Mouse (Mus musculus): ENCODE measurements at regions not wholly inside any gene's neighbourhood (a gene's known extent, or its start where the extent isn't known, plus 50 kb on each side); places are given as distances from the start of the nearest gene placed in this dataset.

- no peak for DNase-seq
Measured at GRCm38 (mm10) chr3:52537362-52537911, 269.3 kb downstream of the Foxo1 start.

DNA sequence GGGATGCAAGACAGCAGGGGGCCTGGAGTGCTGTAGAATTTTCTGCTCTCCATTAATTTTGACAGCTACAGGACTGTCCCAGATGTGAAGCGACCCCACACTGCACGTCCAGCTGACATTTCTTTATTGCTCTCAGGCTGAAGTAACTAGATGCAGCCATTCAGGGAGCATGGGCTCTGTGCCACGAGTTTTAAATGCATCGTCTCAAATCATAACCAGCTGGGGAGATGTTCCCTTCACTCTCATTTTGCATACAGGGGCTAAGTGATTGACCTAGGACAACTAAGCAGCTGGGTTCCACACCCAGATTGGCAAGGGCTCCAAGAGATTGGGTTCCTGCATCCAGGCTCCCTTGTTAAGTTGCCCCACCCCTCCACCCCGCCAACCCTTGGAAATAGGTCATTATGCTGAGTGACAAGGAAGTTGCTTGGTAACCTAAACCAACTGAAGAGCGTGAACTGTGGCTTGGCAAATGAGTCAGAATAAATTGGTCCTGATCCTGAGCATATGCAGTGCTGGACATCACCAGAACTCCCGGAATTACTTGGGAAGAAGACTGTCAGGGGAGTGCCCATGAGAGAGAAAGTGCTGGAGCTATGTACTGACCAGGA lies 267.4 kb downstream of the Foxo1 start:
- no peak for DNase-seq

DNA sequence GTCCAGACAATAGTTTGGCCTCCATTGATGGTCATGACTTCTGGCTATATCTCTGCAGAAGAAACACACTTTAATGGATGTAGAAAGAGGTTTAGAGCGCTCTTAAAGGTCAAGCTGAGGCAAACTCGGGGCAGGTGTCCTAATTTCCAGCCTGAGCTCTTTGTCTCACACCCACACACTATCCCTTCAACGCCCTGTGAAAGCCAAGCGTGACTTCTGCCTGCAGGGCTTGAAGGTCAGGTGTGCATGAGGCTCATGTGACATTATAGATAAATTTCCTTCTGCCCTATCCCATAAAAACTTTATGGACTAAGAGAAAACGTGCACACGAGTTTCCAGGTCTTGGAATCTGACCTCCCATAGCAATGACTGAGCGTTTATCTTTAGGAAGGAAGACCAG lies 266.0 kb downstream of the Foxo1 start:
- DNase-seq = no peak

DNA sequence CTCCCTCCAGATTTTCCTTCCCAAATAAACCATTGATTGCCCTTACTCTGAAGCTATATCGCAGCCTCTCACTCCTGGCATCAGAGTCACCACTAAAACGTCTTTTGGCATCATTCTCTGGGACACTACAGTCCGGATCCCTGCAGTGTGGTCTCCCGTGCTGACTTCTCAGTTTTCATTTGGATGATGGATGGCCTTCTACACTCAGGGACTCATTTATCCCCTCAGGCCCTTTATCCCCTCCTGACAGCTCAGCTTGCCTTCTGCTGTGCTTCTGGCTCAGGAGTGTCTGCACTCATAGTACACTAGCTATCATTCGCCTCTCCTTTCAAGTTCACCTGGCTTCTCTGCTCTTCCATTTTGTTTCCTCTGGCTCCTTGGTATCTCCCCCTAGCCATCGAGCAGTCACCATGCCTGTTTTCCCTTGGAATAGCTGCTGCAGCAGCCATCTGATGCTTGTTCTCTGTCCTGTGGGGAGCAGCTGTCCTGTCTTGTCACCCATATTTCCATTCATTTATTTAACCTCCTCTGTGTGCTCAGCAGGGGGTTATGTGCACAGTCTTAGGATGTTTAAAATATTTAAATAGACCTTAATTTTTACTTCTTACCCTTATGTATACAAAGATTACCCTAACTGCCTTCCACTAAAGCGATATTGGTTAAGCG lies 263.7 kb downstream of the Foxo1 start:
- no peak for DNase-seq

- DNase-seq = no peak
Measured at GRCm38 (mm10) chr3:52530406-52530970, 262.4 kb downstream of the Foxo1 start.

GRCm38 (mm10) chr3:52529136-52529535 lies 261.0 kb downstream of the Foxo1 start:
- DNase-seq = no peak

DNA sequence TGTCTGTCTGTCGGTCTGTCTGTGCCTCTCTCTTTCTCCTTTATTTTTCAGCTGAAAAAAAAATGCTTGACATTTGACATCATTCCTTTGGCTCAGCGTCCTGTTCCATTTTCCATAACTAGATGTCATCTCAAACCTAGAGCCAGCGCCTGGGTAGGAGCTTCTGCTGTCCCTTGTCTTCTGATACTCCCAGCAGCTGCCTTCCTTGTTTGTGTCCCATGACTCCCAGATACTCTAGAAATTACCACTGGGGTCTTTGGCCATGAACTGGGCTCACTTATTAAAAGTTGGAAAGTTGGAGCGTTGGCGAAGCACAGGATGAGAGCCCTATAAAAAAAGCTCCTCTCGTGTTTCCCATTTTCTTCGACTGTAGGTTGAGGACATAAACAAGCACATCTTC lies 260.4 kb downstream of the Foxo1 start:
- no peak for DNase-seq

DNA sequence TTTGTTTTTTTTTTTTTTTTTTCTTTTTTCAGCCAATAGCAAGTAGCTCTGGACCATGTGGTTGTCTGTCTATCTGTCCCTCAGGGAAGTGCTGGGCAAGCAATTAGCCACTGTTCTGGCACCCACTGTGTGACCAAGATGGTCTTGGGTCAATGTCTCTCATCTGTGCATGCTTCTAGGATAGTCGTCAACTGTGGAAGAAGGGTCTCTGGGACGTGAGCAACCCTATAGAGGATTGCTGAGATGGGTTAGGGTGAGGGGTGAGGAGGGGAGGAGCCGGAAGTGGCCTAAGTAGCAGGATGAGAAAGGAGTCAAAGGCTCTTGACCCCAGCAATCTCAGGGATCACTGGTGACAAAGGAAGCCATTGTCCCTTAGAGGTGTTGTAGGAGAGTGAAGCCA lies 259.6 kb downstream of the Foxo1 start:
- no peak for DNase-seq

GRCm38 (mm10) chr3:52527010-52527754 lies 259.0 kb downstream of the Foxo1 start:
- no peak for DNase-seq

DNA sequence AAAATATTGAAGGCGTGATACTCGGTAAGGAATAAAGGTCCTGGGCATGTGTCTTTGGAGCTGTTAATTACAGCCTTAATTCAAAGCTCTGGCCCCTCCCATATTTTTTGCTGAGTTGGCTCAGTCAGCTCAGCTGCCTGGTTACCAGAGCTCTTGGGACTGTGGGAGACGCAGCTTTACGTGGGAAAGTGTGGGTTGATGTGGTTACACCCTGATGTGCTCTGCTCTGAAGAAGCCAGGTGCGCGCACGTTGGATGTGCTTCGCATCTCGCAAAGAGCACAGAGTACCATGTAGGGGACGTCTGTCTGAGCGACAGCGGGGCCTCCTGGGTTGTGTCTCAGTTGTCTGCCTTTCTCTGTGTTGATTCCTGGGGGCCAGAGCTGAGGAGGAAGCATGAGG lies 254.8 kb downstream of the Foxo1 start:
- DNase-seq = peak; percentile 77 to 84

DNA sequence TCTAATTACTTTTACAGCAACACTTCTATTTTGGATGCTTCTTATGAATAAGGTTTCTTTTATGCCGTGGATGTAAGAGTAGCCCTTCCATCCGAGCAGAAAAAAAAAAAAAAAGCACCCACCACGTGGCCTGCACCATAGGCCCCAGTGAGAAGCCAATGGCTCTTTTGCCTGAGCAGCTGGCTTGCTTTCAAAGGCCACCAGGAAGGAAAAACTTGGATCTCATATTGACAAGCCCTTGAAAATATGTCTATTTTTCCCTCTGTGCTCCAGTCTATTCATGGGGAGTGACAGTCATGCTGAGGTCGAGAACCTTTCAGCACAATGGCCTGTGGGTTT lies 252.4 kb downstream of the Foxo1 start:
- no peak for DNase-seq

DNA sequence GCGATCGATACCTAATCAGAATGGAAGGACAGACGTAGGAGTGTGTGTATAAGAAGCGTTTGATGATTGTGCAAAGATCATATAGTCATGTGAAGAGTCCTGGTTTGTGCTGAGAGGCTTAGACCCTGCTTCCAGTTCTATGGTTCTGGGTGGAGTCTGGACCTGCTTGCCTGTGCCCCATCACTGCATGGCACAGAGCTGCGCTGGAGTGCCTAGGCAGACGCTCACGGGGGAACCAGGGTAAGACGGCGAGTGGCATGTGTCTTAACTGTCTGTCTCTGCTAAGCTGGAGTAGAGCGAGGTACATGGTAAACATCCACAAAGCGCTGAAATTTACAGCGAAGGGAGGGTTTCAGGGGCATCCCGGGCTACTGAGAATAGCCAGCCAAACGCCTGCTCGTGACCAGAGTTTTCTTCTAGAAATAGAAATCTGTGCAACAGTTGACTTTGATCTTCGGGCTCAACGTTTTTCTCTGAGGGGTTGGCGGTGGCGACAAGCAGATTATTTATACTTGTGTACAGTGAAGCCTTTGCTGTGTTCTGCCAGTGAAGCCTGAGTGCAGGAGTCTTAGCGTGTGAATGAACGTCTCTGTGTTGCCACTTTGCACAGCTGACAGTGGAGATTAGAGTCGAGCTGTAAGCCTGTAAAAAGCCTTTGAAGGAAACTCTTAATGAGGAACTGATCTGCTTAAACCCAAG lies 251.9 kb downstream of the Foxo1 start:
- no peak for DNase-seq

DNA sequence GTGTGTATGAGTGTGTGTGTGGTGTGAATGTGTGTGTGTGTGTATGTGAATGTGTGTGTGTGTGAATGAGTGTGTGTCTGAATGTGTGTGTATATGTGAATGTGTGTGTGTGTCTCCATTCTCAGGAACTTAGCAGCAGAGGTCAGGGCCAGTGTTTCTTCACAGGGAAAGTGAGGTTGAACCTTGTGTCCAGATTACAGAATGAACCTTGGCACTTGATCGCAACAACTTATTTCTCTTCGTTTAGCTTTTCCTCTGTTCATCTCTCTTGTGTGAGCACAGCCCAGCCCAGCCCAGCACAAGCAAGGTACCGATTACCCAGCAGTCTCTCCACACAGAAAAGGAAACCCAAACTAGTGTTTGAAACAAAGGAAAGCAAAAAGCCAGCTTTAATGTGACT lies 249.7 kb downstream of the Foxo1 start:
- no peak for DNase-seq

DNA sequence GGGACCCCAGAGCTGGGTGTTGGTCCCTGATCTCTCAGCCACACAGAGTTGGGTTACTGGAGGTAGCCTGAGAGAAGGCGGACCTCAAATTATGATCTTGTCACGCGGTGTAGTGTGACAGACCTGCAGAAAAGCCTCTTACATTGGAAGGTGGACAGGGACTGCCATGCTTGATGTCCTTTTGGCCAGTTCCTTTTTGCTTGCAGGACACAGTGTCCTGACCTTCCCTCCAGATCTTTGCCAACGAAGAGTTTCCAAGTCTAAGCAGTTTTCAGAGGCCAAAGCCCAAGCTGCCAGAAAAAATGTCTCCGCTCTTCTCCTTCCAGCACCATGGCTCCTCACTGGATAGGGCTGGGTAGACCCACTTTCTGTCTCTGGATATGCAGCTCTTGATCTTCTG lies 248.6 kb downstream of the Foxo1 start:
- DNase-seq = no peak

GRCm38 (mm10) chr3:52512761-52513160 lies 244.6 kb downstream of the Foxo1 start:
- no peak for DNase-seq

- no peak for DNase-seq
Measured at GRCm38 (mm10) chr3:52511549-52511948, 243.4 kb downstream of the Foxo1 start.

DNA sequence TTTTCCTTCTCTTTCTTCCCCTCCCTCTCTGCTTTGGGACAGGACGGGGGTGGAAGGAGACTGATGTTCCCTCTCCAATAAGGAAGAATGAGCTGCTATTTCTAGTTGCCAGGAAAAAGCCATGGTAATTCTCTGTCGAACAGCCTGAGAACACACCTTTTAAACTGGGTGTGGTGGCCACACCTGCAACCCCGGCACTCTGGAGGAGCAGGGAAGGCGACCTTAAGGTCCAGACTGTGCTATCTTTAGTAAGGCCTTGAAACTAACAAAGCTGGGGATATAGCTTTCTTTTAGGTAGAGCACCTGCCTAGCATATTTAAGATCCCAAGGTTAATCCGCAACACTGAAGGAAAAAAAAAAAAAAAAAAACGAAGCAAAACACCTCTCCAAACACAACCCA lies 242.7 kb downstream of the Foxo1 start:
- DNase-seq = no peak

- DNase-seq = no peak
Measured at GRCm38 (mm10) chr3:52510088-52510765, 242.1 kb downstream of the Foxo1 start.

- no peak for DNase-seq
Measured at GRCm38 (mm10) chr3:52503925-52504324, 235.8 kb downstream of the Foxo1 start.

DNA sequence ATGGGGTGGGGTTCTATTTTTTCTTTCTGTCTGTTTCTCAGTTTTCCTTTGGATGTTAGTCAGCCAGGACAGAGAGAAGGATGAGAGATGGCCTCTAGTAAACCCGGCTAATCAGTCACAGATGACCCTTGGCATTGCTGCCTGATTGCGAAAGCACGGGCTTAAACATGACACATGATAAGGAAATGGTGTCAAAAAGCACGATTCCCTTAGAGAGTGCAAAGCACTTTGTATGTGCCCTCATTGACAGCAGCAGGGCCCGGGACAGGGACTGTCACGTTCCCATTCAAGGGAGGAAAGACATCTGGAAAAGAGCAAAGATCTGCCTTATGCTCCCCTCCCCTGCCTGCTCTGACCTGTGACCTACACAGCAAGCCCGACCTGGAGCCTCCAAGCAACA lies 234.1 kb downstream of the Foxo1 start:
- DNase-seq = no peak

DNA sequence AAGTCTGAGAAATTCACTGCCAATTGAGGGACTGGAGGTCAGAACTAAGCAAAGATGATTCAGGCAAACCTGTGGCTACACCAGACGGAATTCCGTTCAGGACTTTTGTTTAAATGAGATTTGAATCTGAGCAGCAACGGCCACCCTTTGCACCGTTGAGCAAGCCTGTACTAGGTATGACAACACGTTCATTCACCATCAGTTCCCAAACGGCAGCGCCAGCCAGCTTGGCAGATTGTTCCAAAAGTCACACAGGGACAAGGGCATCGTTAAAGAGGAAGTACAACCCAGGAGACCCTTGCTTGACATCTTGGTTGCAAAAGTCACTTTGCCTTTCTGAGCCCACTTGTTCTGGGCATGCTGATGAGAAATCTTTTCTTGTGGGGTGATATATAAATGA lies 233.5 kb downstream of the Foxo1 start:
- DNase-seq = no peak

- DNase-seq = no peak
Measured at GRCm38 (mm10) chr3:52500026-52500425, 231.9 kb downstream of the Foxo1 start.

GRCm38 (mm10) chr3:52499581-52499980 lies 231.4 kb downstream of the Foxo1 start:
- DNase-seq = no peak
